Mouse (Mus musculus) liver, embryonic 15.5 days (tissue): Measurements from ENCODE around the gene Zfp39. TPM values are rescaled to one million over a fixed set of nuclear protein-coding genes. Genes with fewer than 3 reads are reported as not detected.

Experiments
- ATAC-seq: fragments of 200-750 bp; cut with Nextera tagmentation; 2 replicates; pipeline ENCODE4 v1.8.0; 2017; ENCODE audit warnings: moderate number of reproducible peaks, mild to moderate bottlenecking, moderate library complexity; ENCODE audit not compliant: insufficient read depth
- H3K27ac ChIP-seq: fragments of 300-500 bp; sonication (generic); replicated peaks from 2 replicates; pipeline ENCODE4 v1.5.1; 2015; ENCODE audit warnings: mild to moderate bottlenecking, inconsistent platforms
- H3K27me3 ChIP-seq: fragments of 300-500 bp; sonication (generic); 2 replicates; pipeline ENCODE4 v1.6.1; 2015; ENCODE audit warnings: mild to moderate bottlenecking, inconsistent platforms
- H3K36me3 ChIP-seq: fragments of 300-500 bp; sonication (generic); replicated peaks from 2 replicates; pipeline ENCODE4 v1.6.1; 2015; ENCODE audit warnings: moderate library complexity, mild to moderate bottlenecking, inconsistent platforms
- H3K4me1 ChIP-seq: fragments of 300-500 bp; sonication (generic); replicated peaks from 2 replicates; pipeline ENCODE4 v1.6.1; 2015; ENCODE audit warnings: inconsistent platforms
- H3K4me2 ChIP-seq: fragments of 300-500 bp; sonication (generic); 2 replicates; pipeline ENCODE4 v1.6.1; 2015; ENCODE audit warnings: moderate library complexity, mild to moderate bottlenecking, inconsistent platforms
- H3K4me3 ChIP-seq: fragments of 300-500 bp; sonication (generic); replicated peaks from 2 replicates; pipeline ENCODE4 v1.5.1; 2015; ENCODE audit warnings: mild to moderate bottlenecking, inconsistent platforms
- H3K9ac ChIP-seq: fragments of 300-500 bp; sonication (generic); 2 replicates; pipeline ENCODE4 v1.6.1; 2015; ENCODE audit warnings: moderate library complexity, mild to moderate bottlenecking, inconsistent platforms
- H3K9me3 ChIP-seq: fragments of 300-500 bp; sonication (generic); replicated peaks from 2 replicates; pipeline ENCODE4 v1.6.1; 2016; ENCODE audit warnings: inconsistent platforms
- WGBS: fragments of 180-500 bp; shearing (Covaris S2); methylation state at CpG from one replicate; pipeline ENCODE4 v1.1.7; 2015; ENCODE audit warnings: mixed read lengths; ENCODE audit not compliant: insufficient replicate concordance; 5-methylcytosine and 5-hydroxymethylcytosine counted together
- polyA plus RNA-seq: library from polyadenylated mRNA; unstranded; fragments of >200 nt; fragmentation: Nextera tagmentation; extraction: Ambion mirVana; gene quantifications from 2 replicates; pipeline ENCODE4 v1.2.1, GENCODE M21; 2015

The Zfp39 gene
- 4.8 and 5.2 TPM in 2 replicates for polyA plus RNA-seq

GRCm38 (mm10) chr11:58903511-58904409, at the start of gene Zfp39:
Gene Zfp39 (minus strand): TSS chr11:58904225.
- no peaks in the 10 kb centered on the region for H3K27me3 ChIP-seq
- no peaks in the 10 kb centered on the region for H3K9me3 ChIP-seq

DNA sequence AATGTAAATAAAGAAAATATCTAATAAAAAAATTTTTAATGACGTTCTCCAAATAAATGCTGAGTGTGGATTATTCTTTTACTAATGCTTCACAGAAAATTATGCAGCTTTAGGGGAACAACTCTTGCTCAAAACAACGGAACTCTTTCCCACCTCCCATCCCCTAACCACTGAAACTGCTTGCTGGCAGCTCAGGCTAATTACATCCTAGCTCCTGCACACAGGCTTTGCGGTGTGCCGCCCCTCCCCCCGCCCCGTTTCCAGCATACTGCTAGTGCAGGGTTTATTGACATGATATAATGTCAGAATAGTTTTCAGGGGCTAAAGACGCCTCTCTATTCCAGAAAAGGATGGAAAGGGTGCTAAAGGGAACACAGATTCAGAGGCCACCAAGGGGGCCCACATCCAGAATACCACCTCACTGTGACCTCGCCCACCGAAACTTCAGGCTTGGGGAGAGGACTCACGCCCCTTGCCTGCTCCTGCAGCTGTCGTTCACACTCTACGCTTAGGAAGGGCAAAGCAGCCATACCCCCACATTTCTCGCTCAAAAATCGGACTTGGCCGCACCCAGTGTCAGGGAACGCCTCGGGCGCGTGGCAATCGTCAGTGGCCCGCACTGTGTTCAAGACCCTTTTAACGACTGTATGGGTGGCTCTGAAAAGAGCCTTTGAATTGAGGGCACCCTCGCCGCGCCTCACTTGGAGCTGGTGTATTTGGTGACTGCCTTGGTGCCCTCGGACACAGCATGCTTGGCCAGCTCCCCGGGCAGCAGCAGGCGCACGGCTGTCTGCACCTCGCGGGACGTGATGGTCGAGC, 49.5 kb upstream of the Zfp39 start:
- Histone ChIP-seq H3K27ac (peak overlapping the region; percentile 100), H3K9me3 (no peaks in the 10 kb centered on the region), H3K4me3 (peak overlapping the region; percentile 75), H3K4me2 (peak overlapping the region; percentile 95), H3K27me3 (peaks cover 38% of the 10 kb centered on the region), H3K4me1 (peaks cover 56% of the 10 kb centered on the region), H3K9ac (peak overlapping the region; percentile 80), H3K36me3 (peaks cover 27% of the 10 kb centered on the region)
- ATAC-seq: peak; percentile 32
- under 1% methylated on average over 33 of the region's 33 CpGs for WGBS

More at GRCm38 (mm10) chr11:58903511-58904409, at the start of gene Zfp39:
- peaks cover 34% of the 10 kb centered on the region for H3K36me3 ChIP-seq
- H3K4me1 ChIP-seq: peaks cover 50% of the 10 kb centered on the region
- H3K4me2 ChIP-seq: peak within 1 kb of the TSS; percentile 80
- H3K4me3 ChIP-seq: peak within 1 kb of the TSS; percentile 81
- H3K9ac ChIP-seq: peak within 1 kb of the TSS; percentile 88
- under 1% methylated on average over 40 of the region's 40 CpGs for WGBS
- peak within 1 kb of the TSS; percentile 94 for H3K27ac ChIP-seq
- peak; percentile 91 for ATAC-seq

GRCm38 (mm10) chr11:58951210-58951609, 47.2 kb upstream of the Zfp39 start:
- no peak overlapping the region for H3K9ac ChIP-seq
- H3K9me3 ChIP-seq: no peaks in the 10 kb centered on the region
- peaks cover 60% of the 10 kb centered on the region for H3K27me3 ChIP-seq
- H3K4me3 ChIP-seq: no peak overlapping the region
- no peak overlapping the region for H3K27ac ChIP-seq
- peaks cover 43% of the 10 kb centered on the region for H3K4me1 ChIP-seq
- H3K4me2 ChIP-seq: no peak overlapping the region
- no peak for ATAC-seq
- peaks cover 3% of the 10 kb centered on the region; the same call in 1 of the 2 replicates for H3K36me3 ChIP-seq
- WGBS: 81% methylated on average over 5 of the region's 5 CpGs

GRCm38 (mm10) chr11:58949480-58950431, 45.7 kb upstream of the Zfp39 start:
- H3K4me2 ChIP-seq: peak overlapping the region; percentile 77
- peaks cover 39% of the 10 kb centered on the region for H3K4me1 ChIP-seq
- peaks cover 73% of the 10 kb centered on the region for H3K27me3 ChIP-seq
- no peaks in the 10 kb centered on the region for H3K9me3 ChIP-seq
- peak overlapping the region; percentile 59 for H3K9ac ChIP-seq
- ATAC-seq: no peak
- no peaks in the 10 kb centered on the region for H3K36me3 ChIP-seq
- H3K27ac ChIP-seq: peak overlapping the region; percentile 80
- WGBS: 23% methylated on average over 20 of the region's 20 CpGs
- H3K4me3 ChIP-seq: peak overlapping the region; percentile 59

DNA sequence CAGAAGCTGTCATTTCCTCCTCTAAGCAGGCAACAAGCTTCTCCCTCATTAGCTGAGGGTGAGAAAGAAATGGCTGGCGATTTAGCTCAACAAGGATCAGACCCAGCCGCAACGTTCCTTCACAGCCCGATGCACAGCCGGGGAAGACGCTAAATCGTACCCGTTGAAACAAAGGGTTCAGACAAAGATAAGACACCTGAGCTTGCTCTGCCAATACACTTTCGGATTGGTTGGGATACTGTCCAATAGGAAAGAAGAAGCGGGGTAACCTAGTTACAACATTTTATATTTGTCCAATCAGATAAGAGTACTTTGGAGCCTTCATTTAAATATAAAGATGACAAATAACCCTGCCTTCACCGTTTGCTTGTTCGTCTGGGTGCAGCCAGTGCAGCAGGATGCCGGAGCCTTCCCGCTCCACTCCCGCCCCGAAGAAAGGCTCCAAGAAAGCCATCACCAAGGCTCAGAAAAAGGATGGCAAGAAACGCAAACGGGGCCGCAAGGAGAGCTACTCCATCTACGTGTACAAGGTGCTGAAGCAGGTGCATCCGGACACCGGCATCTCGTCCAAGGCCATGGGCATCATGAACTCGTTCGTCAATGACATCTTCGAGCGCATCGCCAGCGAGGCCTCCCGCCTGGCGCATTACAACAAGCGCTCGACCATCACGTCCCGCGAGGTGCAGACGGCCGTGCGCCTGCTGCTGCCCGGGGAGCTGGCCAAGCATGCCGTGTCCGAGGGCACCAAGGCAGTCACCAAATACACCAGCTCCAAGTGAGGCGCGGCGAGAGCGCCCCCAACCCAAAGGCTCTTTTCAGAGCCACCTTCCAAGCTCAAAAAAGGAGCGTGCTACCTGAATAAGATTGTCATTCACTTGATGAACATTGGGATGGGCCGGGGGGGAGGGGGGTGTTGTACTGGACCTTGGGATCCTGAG, 44.8 kb upstream of the Zfp39 start, which contains the start of gene Hist3h2ba:
TSS of gene Hist3h2ba (plus strand) at position 379 of the 938 bp plus-strand sequence.
- Histone ChIP-seq H3K9ac (peak within 1 kb of the TSS; percentile 59), H3K4me3 (peak within 1 kb of the TSS; percentile 59), H3K27ac (peak within 1 kb of the TSS; percentile 80), H3K9me3 (no peaks in the 10 kb centered on the region), H3K4me1 (peaks cover 39% of the 10 kb centered on the region), H3K36me3 (no peaks in the 10 kb centered on the region), H3K4me2 (peak within 1 kb of the TSS; percentile 77), H3K27me3 (peaks cover 82% of the 10 kb centered on the region)
- WGBS: 1% methylated on average over 48 of the region's 48 CpGs
- ATAC-seq: peak; percentile 80

DNA sequence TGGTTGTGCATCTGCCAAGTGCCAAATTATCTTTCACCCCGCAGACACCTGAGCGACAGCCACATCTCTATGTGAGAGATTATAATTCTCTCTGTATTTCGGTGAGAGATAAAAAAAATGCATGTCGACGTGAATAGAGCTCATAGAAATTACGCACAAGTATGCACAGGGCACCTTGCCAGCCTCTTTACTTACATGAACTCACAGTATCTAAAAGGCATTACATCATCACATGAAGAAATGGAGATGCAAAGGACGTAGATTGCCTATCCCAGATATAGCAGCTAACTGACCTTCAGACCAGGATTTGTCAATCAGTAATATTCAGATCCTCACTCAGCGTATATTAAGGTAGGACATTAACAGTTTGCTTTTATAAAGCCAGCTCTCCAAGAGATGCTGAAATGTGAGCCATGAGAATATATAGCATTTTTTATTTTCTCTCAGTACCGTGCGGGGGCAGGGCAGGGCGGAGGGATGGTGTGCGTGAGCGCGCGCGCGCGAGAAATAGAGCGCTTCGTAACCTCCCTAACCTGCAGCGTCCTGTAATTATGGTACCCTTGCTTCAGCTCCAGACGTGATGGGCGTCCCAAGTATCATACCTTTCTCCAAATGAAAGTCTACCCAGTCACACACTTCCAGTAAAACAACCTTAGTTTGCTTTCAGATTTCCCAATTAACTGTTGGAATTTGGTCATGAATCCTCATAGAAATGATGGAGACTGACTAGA, 43.9 kb upstream of the Zfp39 start:
- no peaks in the 10 kb centered on the region for H3K36me3 ChIP-seq
- ATAC-seq: peak; percentile 60
- 14% methylated on average over 23 of the region's 23 CpGs for WGBS

GRCm38 (mm10) chr11:58947306-58947705, 43.3 kb upstream of the Zfp39 start:
- no peaks in the 10 kb centered on the region for H3K9me3 ChIP-seq
- H3K4me2 ChIP-seq: no peak overlapping the region
- H3K36me3 ChIP-seq: no peaks in the 10 kb centered on the region
- peaks cover 28% of the 10 kb centered on the region for H3K4me1 ChIP-seq
- ATAC-seq: no peak
- H3K4me3 ChIP-seq: no peak overlapping the region
- WGBS: 67% methylated on average over 3 of the region's 3 CpGs
- no peak overlapping the region for H3K9ac ChIP-seq
- peaks cover 97% of the 10 kb centered on the region for H3K27me3 ChIP-seq
- H3K27ac ChIP-seq: no peak overlapping the region

More for the DNA sequence above, 43.9 kb upstream of the Zfp39 start:
- peaks cover 91% of the 10 kb centered on the region for H3K27me3 ChIP-seq
- peak overlapping the region; percentile 80 for H3K27ac ChIP-seq
- peak overlapping the region; percentile 59 for H3K4me3 ChIP-seq
- peaks cover 31% of the 10 kb centered on the region for H3K4me1 ChIP-seq
- H3K9me3 ChIP-seq: no peaks in the 10 kb centered on the region
- peak overlapping the region; percentile 19; the same call in 1 of the 2 replicates for H3K9ac ChIP-seq
- H3K4me2 ChIP-seq: peak overlapping the region; percentile 77

GRCm38 (mm10) chr11:58944136-58944535, 40.1 kb upstream of the Zfp39 start:
- no peaks in the 10 kb centered on the region for H3K9me3 ChIP-seq
- peaks cover 20% of the 10 kb centered on the region for H3K4me1 ChIP-seq
- peaks cover 70% of the 10 kb centered on the region for H3K27me3 ChIP-seq
- WGBS: 69% methylated on average over 5 of the region's 5 CpGs
- no peak overlapping the region for H3K4me3 ChIP-seq
- ATAC-seq: no peak
- no peaks in the 10 kb centered on the region for H3K36me3 ChIP-seq
- no peak overlapping the region for H3K4me2 ChIP-seq
- H3K27ac ChIP-seq: no peak overlapping the region
- H3K9ac ChIP-seq: no peak overlapping the region

GRCm38 (mm10) chr11:58939088-58939439, 35.0 kb upstream of the Zfp39 start:
- H3K36me3 ChIP-seq: peaks cover 29% of the 10 kb centered on the region
- H3K4me3 ChIP-seq: peak overlapping the region; percentile 94
- H3K27ac ChIP-seq: peak overlapping the region; percentile 96
- peak overlapping the region; percentile 96 for H3K4me2 ChIP-seq
- no peak for ATAC-seq
- H3K9ac ChIP-seq: peak overlapping the region; percentile 97
- peaks cover 34% of the 10 kb centered on the region for H3K4me1 ChIP-seq
- 22% methylated on average over 6 of the region's 6 CpGs for WGBS
- H3K27me3 ChIP-seq: peaks cover 22% of the 10 kb centered on the region
- no peaks in the 10 kb centered on the region for H3K9me3 ChIP-seq
